Mouse (Mus musculus) frontal cortex, adult 2 months (tissue): Measurements from ENCODE around the gene Olfr1368. TPM values are rescaled to one million over a fixed set of nuclear protein-coding genes. Genes with fewer than 3 reads are reported as not detected.
A peak's percentile ranks its signal among the peaks of the same experiment; 100 is the strongest.

Experiments
- DNase-seq, 2 experiments: peaks; one replicate each; pipeline ENCODE4 v3.0.0; 2022; ENCODE audit warnings: low spot score in 1 of 2; ENCODE audit errors: extremely low spot score in 1 of 2
- polyA plus RNA-seq: library from polyadenylated mRNA; depleted of rRNA; stranded (reverse); fragments of >200 nt; gene quantifications from 2 replicates; pipeline ENCODE4 v1.2.3, GENCODE M21; 2012; rRNA removed

The Olfr1368 gene
- not detected in 2 replicates for polyA plus RNA-seq

DNA sequence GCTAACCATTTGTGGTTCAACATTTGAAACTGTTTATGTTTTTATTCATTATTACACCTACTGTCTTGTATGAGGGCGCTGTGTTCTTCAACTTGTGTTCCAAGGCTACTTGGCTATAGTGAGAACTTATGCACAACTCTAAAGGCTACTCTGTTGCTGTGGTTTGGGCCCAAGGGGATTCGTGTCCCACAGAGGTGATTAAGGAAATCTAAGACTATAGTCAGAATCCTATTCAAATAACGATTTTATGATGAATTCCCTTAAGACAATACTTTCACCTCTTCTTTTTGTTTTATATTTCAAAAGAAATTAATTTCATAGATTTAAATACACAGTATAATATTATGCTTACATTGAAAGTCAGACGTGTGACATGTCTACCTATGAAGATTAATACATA is at the start of gene Olfr1368:
Olfr1368 (minus strand) TSS at position 101 of the 400 bp plus-strand sequence.
- DNase-seq = no peak

DNA sequence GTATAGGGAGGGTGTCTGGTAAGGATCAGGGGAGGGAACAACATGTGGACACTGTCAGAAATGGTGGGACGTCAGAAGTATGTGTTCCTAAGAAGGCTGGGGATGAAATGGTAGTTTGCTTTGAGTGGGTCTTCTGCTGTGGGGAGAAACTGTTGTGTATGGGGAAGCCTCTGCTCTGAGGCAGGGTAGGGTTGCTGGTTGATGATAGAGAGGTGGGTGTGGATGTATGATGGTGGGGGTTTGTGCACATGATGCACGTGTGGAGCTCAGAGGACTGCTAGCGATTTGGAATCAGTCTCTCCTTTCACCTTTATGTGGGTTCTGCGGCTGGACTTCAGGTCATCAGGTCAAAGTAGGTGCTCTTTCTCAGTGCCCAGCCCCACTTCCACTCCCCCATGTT is 39.9 kb upstream of the Olfr1368 start:
- no peak for DNase-seq

DNA sequence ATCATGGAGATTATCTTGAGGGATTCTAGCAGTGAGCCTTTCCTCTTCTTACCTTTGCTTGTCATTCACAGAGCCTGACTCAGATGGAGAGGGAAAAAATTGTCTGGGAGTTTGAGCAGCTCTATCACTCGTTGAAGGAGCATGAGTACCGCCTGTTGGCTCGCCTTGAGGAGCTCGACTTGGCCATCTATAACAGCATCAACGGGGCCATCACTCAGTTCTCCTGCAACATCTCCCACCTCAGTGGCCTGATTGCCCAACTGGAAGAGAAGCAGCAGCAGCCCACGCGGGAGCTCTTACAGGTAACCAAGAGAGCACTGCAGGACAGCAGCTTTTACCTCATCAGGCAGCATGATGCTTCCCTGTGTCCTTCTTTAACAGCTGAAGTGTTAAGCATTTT is 38.0 kb upstream of the Olfr1368 start:
- DNase-seq = no peak

DNA sequence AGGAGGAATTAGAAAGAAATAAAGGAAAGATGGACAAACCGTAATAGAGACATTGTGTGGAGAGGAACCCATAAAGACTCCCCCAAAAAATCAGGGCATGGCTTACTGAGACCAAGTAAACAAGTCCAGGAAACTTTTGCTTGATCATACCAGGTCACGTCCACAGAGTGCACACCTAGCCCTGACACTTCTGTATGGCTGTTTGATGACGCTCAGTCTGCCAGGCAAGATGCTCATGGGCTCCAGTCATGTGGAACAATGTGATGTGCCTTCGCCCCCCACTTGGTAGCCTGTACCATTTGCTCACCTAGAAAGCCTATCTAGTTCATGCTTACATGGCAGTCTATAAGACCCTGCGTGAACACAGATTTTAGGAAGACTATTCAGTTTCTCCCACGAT is 37.4 kb upstream of the Olfr1368 start:
- no peak for DNase-seq

DNA sequence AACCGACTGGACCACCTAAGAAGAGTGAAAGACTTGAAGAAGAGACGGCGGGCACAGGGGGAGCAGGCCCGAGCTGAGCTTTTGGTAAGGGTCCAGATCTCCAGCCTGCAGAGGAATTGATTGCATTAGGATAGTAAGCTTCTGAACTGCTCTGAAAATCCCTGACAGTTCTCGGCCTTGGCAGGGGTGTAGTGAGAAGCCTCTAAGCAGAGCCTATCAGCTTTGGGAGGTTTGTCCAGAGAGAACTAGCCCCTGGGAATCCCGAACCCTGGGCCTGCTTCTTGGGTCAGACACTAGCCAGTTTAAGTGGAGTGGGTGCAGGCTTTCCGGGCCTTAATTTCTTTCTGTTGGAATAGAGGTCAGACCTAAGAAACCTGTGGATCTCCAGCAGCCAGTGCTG is 36.3 kb upstream of the Olfr1368 start:
- DNase-seq = no peak

DNA sequence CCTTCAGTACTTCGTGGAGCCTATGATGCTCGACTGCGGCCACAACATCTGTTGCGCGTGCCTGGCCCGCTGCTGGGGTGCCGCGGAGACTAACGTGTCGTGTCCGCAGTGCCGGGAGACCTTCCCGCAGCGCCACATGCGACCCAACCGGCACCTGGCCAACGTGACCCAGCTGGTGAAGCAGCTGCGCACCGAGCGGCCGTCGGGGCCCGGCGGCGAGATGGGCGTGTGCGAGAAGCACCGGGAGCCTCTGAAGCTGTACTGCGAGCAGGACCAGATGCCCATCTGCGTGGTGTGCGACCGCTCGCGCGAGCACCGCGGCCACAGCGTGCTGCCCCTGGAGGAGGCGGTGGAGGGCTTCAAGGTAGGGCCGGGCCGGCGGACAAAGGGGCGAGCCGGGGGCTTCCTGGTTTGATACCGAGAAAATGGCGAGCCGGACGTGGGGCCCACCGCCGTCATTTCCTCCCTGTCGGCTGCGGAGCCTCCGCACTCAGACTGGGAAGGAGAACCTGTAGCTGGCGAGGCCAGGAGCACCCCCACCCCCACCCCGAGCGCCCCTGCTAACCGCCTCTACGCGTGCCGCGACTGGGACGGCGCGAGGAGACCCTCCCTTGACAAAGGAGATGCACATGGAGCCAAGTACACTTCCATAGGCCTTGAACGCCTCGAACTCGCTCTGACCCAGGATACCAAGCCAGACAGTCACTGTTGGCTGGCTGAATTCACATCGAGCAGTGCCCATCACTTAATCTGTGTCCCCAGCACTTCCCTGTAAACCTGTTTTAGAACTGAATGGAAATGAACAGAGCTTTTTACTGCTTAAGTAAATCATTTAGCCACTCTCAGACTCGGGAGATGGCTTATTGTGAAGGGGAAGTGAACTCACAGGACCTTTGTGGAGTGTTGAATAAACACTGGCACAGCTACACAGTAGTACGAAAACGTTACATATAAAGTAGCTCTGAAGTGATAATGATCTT is 35.2 kb upstream of the Olfr1368 start:
- peak in 1 of 2 experiments; percentile 35 for DNase-seq

DNA sequence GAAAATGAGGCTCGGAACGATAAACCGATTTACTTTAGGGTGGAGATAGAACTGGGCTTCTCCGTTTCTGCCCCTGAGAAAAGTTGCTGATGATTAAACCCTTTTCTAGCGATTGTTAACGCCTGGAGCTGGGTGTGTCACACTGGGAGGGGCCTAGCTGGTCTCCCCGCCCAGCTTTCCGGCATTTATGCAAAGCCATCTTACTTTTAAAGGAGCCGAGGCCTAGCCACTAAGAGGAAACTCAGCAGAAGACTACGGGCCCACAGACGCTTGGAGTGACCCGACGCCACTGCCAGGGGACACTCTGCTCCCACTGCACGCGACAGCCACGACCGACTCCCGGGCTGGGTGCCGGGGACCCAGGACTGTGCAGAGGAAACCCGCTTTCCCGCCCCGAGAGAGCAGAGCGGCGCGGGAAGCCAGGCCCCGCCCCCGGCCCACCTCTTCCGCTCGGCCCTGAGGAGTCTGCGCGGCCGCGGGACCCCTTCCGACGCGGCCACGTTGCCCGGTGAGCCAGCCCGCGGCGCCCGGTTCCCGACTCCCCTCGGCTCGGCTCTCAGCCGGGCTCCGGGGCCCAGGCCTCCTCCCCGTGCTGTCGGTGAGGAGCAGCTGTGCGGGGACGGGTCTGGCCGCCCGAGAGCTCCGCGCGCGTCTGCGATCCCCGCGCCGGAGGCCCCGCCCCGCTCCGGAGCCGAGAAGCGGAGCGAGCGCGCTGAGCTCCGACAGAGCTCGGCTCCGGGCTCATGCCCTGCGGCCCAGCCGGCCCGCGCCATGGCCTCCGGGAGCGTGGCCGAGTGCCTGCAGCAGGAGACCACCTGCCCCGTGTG is 34.3 kb upstream of the Olfr1368 start:
- peak in 1 of 2 experiments; percentile 88 for DNase-seq

DNA sequence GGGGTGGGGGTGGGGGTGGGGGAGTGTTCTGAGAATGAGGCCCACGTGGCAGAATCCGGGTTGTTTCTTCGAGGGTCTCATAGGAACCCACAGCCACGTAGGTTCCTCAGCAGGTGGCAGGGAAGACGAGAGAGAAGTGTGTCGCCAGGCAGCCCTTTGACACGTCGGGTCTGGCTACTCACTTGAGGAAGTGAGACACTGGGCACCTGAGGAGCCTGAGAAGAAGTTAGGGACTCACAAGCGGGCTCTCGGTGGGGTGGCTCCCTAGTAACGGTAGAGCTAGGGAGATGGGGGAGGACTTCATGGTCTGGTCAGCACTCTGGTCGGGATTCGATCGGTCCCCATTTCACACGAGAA is 33.7 kb upstream of the Olfr1368 start, which contains the start of gene Trim27:
Trim27 (plus strand) TSS at position 79 of the 357 bp plus-strand sequence.
- DNase-seq = no peak

DNA sequence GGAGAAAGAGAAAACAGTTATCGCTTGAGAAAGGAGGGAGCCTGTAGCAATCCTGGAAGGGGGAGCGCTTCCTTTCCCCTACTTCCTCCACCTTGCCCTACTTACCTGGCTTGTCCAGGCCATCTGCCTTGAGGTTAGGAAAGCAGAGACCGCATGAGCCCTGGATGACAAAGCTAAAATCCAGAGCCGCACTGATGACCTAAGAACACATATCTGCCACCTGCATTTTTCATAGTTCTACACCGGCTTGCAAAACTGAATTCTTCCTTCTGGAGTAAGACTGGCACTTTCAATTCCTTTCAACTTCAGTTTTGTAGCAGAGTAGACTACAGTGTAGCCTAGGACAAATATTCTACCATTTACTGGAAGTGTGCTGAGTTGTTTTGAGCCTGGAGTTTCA is 32.7 kb upstream of the Olfr1368 start:
- no peak for DNase-seq

DNA sequence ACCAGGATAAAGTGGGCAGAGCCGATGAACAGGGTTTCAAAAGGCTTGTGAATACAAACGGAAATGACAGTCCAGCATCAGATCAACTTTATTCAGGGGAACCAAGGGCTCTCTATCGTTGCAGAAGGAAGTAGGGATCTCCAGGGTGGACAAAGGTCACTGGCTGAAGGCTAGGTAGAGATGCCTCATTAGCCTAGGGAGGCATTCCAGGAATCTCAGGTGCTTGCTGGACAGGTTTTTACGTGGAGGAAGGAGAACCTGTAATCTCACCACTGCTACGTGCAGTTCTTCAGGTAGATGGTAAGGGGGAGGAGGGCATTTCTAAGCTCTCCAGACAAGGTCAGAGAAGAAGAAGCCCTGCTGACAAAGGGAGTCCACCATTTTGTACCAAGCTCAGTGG is 32.0 kb upstream of the Olfr1368 start:
- DNase-seq = no peak

DNA sequence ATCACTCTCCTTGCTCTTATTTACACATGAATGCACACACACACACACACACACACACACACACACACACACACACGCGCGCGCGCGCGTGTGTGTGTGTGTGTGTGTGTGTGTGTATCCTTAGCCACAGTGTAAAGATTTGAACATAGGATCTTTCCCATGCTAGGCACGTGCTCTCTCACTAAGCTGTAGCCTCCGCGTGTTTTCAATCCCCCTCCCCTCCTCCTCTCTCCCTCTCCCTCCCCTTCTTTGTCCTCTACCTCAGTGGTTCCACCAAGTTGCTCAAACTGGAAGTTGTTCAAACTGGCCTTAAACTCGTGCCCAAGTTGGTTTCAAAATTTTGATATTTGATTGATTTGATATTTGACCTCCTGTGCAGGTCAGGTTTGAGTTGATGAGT is 31.1 kb upstream of the Olfr1368 start:
- no peak for DNase-seq

DNA sequence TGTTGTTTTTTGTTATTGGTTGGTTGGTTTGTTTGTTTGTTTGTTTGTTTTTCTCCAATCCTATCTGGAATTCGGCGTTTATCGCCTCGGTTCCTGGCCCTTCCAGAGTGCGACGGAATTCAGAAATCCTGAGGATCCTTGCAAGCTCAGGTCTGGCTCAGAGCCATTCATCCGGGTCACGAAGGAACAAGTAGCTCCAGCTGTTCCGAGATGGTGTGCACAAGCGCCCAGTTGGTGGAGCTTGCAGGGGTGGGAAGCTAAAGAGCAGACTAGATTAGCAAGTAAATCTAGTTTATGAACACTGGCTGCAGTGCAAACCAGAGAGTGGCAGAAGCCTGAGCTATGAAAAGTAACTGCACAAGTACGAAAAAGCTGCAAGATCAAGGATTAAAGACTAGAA is 27.4 kb upstream of the Olfr1368 start:
- peak in 1 of 2 experiments; percentile 86 for DNase-seq

DNA sequence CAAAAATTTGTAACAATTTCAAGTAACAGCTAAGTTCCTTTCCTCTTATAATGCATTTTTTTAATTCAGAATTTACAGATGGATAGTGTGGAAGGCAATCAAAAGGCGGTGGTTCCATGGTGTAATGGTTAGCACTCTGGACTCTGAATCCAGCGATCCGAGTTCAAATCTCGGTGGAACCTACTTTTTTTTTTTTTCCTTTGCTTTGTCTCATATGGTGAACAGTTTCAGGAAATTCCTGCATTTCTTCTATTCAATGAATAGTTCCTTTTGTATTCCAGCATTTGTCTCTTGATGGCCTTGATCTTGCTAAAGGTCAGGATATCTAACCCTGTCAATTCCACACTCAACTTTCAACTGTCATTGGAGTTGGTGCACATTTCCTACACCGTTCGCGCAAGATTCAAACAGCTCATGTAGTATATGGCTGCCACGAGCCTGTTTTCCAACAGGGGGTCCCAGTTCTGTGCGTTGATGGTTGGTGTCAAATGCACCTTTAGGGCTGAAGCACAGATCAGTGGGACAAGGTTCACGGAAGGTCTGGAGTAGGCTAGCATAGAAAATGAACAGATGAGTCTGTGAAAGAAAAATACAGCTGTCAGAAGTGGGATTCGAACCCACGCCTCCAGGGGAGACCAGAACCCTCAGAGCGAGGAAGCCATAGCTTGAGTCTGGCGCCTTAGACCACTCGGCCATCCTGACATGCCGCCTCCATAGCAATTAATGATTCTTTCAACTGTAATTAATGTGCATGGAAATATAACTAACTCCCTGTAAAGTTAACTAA is 26.8 kb upstream of the Olfr1368 start:
- peak in 1 of 2 experiments; percentile 95 for DNase-seq

DNA sequence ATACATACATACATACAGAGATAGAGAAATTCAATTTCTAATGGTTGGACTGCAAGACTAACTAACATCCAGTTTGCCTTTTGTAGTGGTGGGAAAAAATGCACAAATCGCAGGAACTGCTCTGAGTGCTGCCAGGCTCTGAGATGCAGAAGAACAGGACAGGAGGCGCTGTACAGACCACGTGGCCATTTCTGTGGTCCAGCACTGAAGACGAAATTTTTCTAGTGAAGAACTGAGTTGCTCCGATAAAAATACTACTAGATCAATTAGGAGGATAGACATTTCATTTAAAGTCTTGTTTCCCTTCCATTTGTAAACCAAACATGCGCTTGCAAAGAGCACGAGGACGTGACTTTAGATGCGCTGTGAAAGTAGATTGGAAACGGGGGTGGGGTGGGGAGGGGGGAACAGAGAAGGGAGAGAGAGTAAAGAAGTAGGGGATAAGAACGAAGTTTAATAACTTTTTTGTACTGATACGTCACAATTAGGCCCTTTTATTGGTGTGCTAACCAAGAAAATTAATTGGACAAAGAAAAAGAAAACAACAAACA is 26.0 kb upstream of the Olfr1368 start:
- peak in 1 of 2 experiments; percentile 60 for DNase-seq

DNA sequence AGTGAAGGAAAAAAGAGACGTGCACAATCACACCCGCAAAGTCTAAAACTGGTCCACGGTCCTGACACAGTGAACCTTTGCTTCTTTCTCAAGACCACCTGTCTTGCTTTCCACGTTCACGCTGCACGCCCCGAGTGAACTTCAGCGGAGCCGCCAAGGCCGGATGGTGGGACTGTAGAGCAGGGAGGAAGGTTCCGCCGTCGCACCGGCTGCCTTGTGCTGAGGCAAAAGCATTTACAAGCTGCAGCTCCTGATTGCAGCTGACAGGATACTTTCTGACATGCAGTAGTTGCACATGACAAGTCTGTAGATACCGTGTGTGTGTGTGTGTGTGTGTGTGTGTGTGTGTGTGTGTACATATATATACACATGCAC is 25.5 kb upstream of the Olfr1368 start:
- peak in 1 of 2 experiments; percentile 17 for DNase-seq

DNA sequence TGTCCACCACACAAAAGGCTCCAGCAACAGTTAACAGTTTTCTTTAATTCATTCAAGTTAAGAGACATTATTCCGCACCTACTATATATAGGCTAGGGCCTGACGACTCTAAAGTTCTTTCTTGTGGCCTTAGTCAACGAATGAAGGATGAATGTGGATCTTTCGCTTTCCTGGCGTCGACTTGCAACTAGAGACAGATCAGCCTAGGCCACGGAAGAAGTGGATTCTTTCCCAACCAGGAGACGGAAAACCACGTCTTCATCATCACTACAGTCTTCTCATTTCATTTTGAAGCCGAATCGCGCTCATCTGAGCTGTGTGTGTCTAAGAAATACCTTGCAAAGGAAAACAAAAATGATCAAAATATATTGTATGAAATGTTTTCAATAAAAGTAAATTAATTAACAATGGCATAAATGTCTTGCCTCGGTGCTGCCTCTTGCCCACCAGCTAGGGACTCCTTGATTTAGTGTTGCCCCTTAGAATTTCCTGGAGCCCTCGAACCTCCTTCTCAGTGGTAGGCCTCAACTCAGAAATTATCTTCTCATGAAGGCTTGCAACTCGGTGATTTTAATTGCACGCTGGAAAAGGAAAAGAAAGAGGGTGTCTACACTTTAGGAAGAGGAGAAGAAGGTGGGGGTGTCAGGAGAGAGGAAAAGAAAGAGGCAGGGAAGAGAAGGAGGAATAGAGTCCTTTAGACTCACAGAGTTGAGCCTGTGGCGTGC is 24.9 kb upstream of the Olfr1368 start:
- no peak for DNase-seq

DNA sequence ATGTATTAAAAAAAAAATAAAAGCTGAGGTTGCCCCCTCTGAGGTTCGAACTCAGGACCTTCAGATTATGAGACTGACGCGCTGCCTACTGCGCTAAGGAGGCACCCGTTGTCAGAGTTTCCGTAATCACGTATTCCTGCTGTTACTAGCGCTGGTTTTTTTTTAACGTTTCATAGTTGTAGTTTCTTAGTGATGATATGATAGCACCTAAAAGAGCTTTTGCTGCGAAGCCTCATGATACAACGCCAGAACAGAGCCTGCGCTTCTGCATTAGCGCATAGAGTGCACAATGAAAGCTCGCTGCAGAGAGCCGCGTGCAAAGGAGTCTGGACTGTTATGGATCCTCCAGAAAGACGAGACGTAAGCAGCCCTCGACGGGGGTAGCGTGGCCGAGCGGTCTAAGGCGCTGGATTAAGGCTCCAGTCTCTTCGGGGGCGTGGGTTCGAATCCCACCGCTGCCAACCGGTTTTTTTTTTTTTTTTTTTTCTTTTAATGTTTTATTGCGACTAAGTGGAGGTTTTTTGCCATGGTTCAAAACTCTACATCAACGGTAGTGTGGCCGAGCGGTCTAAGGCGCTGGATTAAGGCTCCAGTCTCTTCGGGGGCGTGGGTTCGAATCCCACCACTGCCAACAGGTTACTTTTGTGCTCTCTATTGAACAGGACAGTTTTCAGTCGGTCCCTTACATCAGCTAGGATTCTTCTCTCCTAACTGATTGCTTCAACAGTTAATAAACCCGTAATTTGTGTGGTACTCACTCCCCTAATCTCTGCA is 24.2 kb upstream of the Olfr1368 start:
- DNase-seq = peak in 1 of 2 experiments; percentile 90

DNA sequence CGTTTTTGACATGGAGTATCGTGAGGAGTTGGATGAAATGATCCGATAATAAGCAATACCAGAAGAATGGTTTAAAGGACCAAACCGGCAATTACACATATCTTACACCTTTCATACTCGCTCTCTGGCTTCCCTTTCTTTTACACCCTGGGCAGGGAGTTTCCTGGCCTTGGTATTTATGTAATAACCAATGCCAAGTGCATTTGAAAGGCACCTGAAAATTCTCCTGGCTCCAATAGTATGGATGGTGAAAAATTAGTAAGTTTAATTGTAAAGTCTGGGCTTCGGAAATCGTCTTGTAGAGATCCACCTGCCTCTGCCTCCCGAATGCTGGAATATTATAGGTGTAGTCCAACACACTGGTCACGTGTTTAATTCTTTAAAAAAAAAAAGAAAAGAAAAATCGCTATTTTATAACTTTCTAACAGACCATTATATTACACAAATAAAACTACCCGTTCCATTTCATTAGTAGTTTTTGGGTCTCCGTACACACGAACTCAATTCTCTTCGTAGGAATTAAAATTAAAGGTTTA is 23.5 kb upstream of the Olfr1368 start:
- DNase-seq = peak in 1 of 2 experiments; percentile 23
